Mouse (Mus musculus): ENCODE data around the gene Sbk3.
A peak's percentile ranks its signal among the peaks of the same experiment; 100 is the strongest.

- peak; percentile 49 for TF ChIP-seq CTCF (IDR thresholded peaks at IDR 0.05; ENCODE audit: low read depth)
- no peak for TF ChIP-seq EP300 (IDR thresholded peaks at IDR 0.05; ENCODE audit: low read depth)
Observed at GRCm38 (mm10) chr7:4999876-5000275, 28.9 kb upstream of the Sbk3 start.

All from liver, embryonic 14.5 days (tissue).